ENCODE assay signal across 8 mouse cellular contexts in genomic region chr5:134965852-134966821, GRCm38 (mm10). TPM values are rescaled to one million over a fixed set of nuclear protein-coding genes. Genes with fewer than 3 reads are reported as not detected.
DNase-seq lines count a peak whose midpoint lies in the region; ATAC-seq and TF ChIP-seq lines count a peak whose summit lies in the region.

No protein-coding gene starts in this region.

- no peak overlapping the region for H3ac ChIP-seq in C2C12 (ENCODE audit: control insufficient read depth, insufficient read length, low read depth)

- no peak overlapping the region for H3K4me3 ChIP-seq in C2C12 (ENCODE audit: insufficient read depth, poor library complexity, severe bottlenecking)
- peak overlapping the region; percentile 29 to 51 for H3K4me3 ChIP-seq in liver, embryonic 14.5 days (ENCODE audit: insufficient read depth in 1 of 2, low read depth in 2 of 2, low read length in 2 of 2)

- H3K27me3 ChIP-seq in C2C12 (ENCODE audit: control insufficient read depth, insufficient read depth, insufficient read length): peaks cover 6% of the 10 kb centered on the region
- no peaks in the 10 kb centered on the region for H3K27me3 ChIP-seq in liver, embryonic 14.5 days (ENCODE audit: control insufficient read depth, insufficient read depth, low read length)

- peak; percentile 25 for TF ChIP-seq CTCF in C2C12 (IDR thresholded peaks at IDR 0.05; ENCODE audit: control insufficient read depth, insufficient read depth, insufficient read length)
- peak; percentile 51 for TF ChIP-seq CTCF in liver, embryonic 14.5 days (IDR thresholded peaks at IDR 0.05; ENCODE audit: low read depth)

- peak; percentile 82 for ATAC-seq in granulocyte monocyte progenitor cell, adult 5-6 weeks (replicated peaks; ENCODE audit: poor library complexity, severe bottlenecking)
- ATAC-seq in liver, embryonic 14.5 days (ENCODE audit: insufficient read depth): peak; percentile 79

- peaks cover 0 to 3% of the 10 kb centered on the region in 2 experiments; a peak in 1 of 4 replicates for H3K4me1 ChIP-seq in liver, embryonic 14.5 days (replicated peaks; ENCODE audit: control insufficient read depth in 2 of 2, insufficient read depth in 2 of 2, low read length in 1 of 2)

- no peak overlapping the region for H3K27ac ChIP-seq in liver, embryonic 14.5 days

- no peaks in the 10 kb centered on the region for H3K79me3 ChIP-seq in C2C12 (ENCODE audit: low read depth)

- no peaks in the 10 kb centered on the region for H3K79me2 ChIP-seq in C2C12 (ENCODE audit: control insufficient read depth, insufficient read depth)

- no peak for TF ChIP-seq EP300 in liver, embryonic 14.5 days (IDR thresholded peaks at IDR 0.05; ENCODE audit: low read depth)

- H3K9me3 ChIP-seq in liver, embryonic 14.5 days (ENCODE audit: control insufficient read depth, low read length): no peaks in the 10 kb centered on the region

- 4% methylated on average over 33 of the region's 33 CpGs for WGBS in liver, embryonic 14.5 days (ENCODE audit: insufficient replicate concordance)

- peak overlapping the region; percentile 48 for H3K9ac ChIP-seq in liver, embryonic 14.5 days (replicated peaks)

- H3K4me2 ChIP-seq in liver, embryonic 14.5 days (ENCODE audit: low read depth): peak overlapping the region; percentile 81

- H3K36me3 ChIP-seq in C2C12 (ENCODE audit: control insufficient read depth, insufficient read depth): no peaks in the 10 kb centered on the region
- H3K36me3 ChIP-seq in liver, embryonic 14.5 days (replicated peaks; ENCODE audit: control insufficient read depth, insufficient read depth, low read depth): no peaks in the 10 kb centered on the region

- DNase-seq in NIH3T3 (ENCODE audit: low read depth): peak; percentile 36
- DNase-seq in embryo, embryonic 10 days (ENCODE audit: low spot score): peak; percentile 64
- peak; percentile 52 to 57 for DNase-seq in kidney, adult 8-10 months
- DNase-seq in liver, embryonic 14.5 days (ENCODE audit: low read depth in 3 of 3, low spot score in 3 of 3): peak; percentile 39 to 56 (median 44)
- DNase-seq in natural killer cell, adult 2 months (ENCODE audit: low spot score in 2 of 2): peak; percentile 41 to 64
- DNase-seq in thymus, postnatal 36 days: peak; percentile 66 to 73

TF ChIP-seq in C2C12, 6 proteins besides CTCF, POLR2A, EP300 and RAD21:
- no peak for TF ChIP-seq CEBPB (IDR thresholded peaks at IDR 0.05; ENCODE audit: low read depth)

RNA-seq across cellular contexts. Expression of gene Cldn4, which starts 19.4 kb away (rescaled TPM):
- polyA plus RNA-seq in C2C12 (2012; fragmentation: generic; extraction: Trizol): 0.04 TPM
- total RNA-seq in granulocyte monocyte progenitor cell, adult 5-6 weeks (2014; fragmentation: Nextera tagmentation): not detected in 2 replicates
- not detected in 2 replicates for total RNA-seq in granulocyte monocyte progenitor cell, adult 5-6 weeks (2017)
- polyA plus RNA-seq in liver, embryonic 14.5 days (2012; rRNA removed): 0.35 and 0.39 TPM in 2 replicates
- 0.29 TPM in 2 replicates for polyA plus RNA-seq in liver, embryonic 14.5 days (2014; fragmentation: Nextera tagmentation; extraction: Ambion mirVana)

RNA-seq across cellular contexts. Expression of gene Cldn3, which starts 19.9 kb away (rescaled TPM):
- polyA plus RNA-seq in C2C12 (2012; fragmentation: generic; extraction: Trizol): not detected
- not detected in 2 replicates for total RNA-seq in granulocyte monocyte progenitor cell, adult 5-6 weeks (2014; fragmentation: Nextera tagmentation)
- total RNA-seq in granulocyte monocyte progenitor cell, adult 5-6 weeks (2017): not detected in 2 replicates
- polyA plus RNA-seq in liver, embryonic 14.5 days (2012; rRNA removed): 0.47 and 0.73 TPM in 2 replicates
- polyA plus RNA-seq in liver, embryonic 14.5 days (2014; fragmentation: Nextera tagmentation; extraction: Ambion mirVana): 0.43 and 0.47 TPM in 2 replicates

RNA-seq across cellular contexts. Expression of gene Mettl27, which starts 34.0 kb away (rescaled TPM):
- 4.3 TPM for polyA plus RNA-seq in C2C12 (2012; fragmentation: generic; extraction: Trizol)
- total RNA-seq in granulocyte monocyte progenitor cell, adult 5-6 weeks (2014; fragmentation: Nextera tagmentation): 1.7 and 3.9 TPM in 2 replicates
- 1.2 and 2.2 TPM in 2 replicates for total RNA-seq in granulocyte monocyte progenitor cell, adult 5-6 weeks (2017)
- polyA plus RNA-seq in liver, embryonic 14.5 days (2012; rRNA removed): 7.1 and 7.9 TPM in 2 replicates
- 14.4 and 16.3 TPM in 2 replicates for polyA plus RNA-seq in liver, embryonic 14.5 days (2014; fragmentation: Nextera tagmentation; extraction: Ambion mirVana)

RNA-seq across cellular contexts. Expression of gene Abhd11, which starts 42.8 kb away (rescaled TPM):
- polyA plus RNA-seq in C2C12 (2012; fragmentation: generic; extraction: Trizol): 26.8 TPM
- total RNA-seq in granulocyte monocyte progenitor cell, adult 5-6 weeks (2014; fragmentation: Nextera tagmentation): 102 and 115 TPM in 2 replicates
- 56.8 and 75.0 TPM in 2 replicates for total RNA-seq in granulocyte monocyte progenitor cell, adult 5-6 weeks (2017)
- polyA plus RNA-seq in liver, embryonic 14.5 days (2012; rRNA removed): 27.0 and 27.9 TPM in 2 replicates
- polyA plus RNA-seq in liver, embryonic 14.5 days (2014; fragmentation: Nextera tagmentation; extraction: Ambion mirVana): 23.1 and 25.1 TPM in 2 replicates

RNA-seq across cellular contexts. Expression of gene Cldn13, which starts 50.8 kb away (rescaled TPM):
- polyA plus RNA-seq in C2C12 (2012; fragmentation: generic; extraction: Trizol): not detected
- total RNA-seq in granulocyte monocyte progenitor cell, adult 5-6 weeks (2014; fragmentation: Nextera tagmentation): not detected in 2 replicates
- total RNA-seq in granulocyte monocyte progenitor cell, adult 5-6 weeks (2017): 0.13 TPM in 1 of 2 replicates, not detected in the other
- polyA plus RNA-seq in liver, embryonic 14.5 days (2012; rRNA removed): 148 and 152 TPM in 2 replicates
- 288 and 296 TPM in 2 replicates for polyA plus RNA-seq in liver, embryonic 14.5 days (2014; fragmentation: Nextera tagmentation; extraction: Ambion mirVana)
